Mouse (Mus musculus): ENCODE measurements at regions not wholly inside any gene's neighbourhood (a gene's known extent, or its start where the extent isn't known, plus 50 kb on each side); places are given as distances from the start of the nearest gene placed in this dataset.
"Not testable (repeated sequence)": the region's sequence is repeated elsewhere in the genome, so short reads cannot be mapped to it uniquely, and the experiment has no call there.

DNA sequence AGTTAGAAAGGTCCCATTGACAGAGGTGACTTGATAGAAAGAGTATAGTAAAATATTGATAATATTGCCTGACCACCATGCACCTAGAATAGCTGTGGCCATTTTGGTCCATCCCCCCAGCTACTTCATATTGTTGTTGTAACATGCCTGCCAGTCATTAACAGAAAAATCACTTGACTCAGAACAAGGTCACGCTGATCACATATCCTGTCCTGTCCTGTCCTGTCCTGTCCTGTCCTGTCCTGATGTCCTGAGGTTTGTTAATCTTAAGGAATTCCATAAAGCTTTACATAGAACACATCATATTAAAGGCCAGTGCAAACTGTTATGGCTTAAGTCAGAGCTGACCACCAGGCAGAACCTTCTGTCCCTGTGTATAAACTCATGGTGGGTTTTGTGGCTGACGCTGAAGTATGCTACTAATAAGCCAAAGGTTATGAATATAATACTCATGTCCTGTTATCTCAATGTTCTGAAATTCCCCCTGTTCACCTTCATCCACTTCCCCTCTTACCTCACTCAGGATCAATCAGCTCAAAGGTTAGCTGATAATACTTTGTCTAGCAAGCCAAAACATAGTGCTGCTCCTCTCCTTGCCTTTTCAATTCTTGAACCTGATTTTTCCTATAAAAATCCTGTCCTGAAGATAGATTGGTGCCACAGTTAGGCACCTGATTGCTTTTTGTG, 173.7 kb downstream of the Alg10b start:
- no peak for DNase-seq (ENCODE audit: low spot score)

DNA sequence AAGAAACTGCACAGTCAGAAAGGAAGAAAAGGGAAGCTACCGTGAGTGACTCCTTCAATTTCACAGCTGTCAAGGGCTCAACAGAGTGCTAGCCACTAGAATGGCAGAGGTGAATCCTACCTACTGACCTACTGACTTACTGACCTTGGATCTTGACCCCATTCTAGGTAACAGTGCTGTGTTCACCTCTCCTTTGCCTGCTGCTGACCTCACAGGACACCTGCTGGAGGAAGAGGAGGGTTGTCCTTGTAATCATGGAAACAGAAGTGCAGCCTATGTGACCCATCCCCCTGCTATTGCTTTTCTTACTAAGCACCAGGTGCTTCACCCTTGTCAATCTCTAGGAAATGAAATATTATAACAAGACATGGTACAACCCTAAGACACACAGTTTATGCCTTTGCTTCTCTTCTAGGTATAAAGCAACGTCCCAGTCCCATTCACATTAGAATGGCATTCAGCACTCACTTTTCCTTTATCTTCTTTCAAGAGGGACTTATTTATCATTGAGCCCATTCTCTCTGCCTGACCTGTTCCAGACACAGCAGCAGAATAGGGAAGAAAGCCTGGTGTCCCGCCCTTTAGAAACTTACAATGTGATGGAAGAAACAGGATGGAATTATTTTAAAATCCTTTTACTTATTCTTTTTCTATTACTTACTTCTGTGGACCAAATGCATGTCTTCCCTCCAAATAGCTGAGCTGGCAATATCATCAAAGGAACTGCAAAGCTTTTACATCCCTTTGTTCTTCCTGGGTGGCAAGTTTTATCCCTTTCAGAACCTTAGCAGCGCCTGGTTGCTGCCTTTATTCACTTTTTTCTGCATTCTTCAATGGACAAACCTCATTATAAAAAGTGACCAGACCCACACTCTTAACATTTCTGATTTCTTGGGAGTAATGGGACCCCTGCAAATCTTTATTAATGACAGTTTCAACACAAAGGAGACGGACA, 176.5 kb downstream of the Alg10b start:
- no peak for DNase-seq (ENCODE audit: low spot score)

DNA sequence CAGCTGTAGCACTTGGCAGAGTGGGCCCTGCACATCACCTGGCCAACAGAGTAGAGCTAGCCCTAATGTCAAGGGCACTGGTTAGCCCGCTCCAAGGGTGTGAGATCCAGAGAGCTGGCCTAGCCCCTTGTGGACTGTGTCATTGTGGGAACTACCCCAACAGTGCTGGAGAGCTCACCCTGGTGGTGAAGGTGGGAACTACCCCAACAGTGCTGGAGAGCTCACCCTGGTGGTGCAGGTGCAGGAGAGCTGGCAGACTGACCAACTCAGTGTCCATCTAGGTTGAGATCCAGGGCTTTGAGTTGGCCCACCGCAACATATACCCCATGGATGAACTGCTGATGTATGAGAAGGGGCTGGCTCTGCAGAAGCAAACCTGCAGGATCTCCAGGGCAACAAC, 196.7 kb downstream of the Alg10b start:
- no peak for DNase-seq (ENCODE audit: low spot score)

DNA sequence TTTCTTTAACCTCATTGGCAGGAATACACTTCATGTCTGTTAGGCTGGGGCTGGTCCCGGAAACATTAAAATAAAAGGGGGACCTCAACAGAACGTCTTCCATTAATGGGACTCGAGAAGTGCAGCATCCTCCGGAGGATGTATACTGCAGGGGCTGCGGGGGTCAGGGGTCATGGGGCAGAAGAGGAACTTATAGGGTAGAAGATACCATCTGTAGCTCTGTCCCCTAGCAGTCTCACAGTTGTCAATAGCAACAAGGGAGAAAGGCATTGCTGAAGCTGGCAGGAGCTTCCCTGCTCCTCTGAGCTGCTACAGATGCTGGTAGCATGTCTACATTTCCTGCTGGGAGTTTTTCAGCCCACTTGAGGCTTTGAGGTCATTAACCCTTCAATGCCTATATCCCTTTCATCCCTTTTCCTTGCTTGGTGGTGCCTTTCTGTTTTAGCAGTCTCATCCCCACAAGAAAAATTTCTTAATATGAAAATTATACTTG, 198.1 kb downstream of the Alg10b start:
- no peak for DNase-seq (ENCODE audit: low spot score)

DNA sequence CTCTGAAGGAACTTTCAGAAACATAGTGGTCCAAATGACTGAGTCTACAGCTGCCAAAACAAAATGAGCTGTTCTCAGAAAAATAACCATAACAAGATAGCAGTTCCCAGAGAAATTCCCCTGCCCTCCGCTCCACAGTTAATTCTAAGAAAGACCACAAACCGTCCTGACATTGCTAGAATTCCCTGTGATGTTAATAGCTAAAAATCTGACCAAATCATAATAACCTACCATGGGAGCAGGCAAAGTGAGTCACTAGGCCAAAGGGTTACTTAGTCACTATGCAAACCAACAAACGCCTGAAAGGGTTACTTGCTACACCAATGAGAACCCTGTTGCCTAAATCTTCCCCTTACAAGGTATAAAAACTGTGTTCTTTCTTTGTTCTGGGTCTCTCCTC, 206.9 kb downstream of the Alg10b start:
- not testable (repeated sequence) for DNase-seq (ENCODE audit: low spot score)

DNA sequence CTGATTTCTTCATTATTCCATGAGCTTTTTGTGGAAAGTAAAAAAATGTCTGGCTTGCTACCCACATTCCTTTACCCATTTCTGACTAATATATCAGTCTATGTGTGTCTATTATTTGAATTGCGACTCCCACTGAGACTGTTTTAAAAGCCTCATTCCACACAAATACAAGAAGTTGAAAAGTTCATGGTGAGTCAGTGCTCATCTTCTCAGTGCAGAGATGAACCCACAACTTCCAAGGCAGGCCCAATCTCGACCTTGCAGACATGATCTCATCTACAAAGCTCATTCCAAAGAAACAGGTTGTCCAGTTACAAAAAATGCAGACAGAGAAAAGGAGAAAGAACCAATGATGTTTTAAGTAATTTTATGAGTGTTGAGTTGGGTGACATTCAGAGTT, 208.0 kb downstream of the Alg10b start:
- no peak for DNase-seq (ENCODE audit: low spot score)

DNA sequence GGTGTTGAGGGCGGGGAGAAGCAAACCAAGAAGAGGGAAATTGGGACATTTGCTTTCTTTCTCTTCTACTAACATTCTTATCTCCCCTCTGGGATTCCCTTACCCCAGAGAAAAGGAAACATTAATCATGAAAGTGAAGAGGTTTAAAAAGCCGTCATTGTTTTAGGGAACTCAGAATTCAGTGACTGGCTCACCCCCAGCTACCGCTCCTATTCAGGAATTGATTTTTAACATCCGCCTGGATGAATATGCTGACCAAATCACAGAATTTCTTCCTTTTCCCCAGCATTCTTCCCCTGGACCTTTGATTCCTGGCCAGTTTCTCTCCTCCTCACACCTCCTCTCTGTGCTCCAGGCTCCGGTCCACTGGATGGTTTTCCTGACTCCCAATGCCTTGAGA, 211.2 kb downstream of the Alg10b start:
- DNase-seq (ENCODE audit: low spot score): no peak
